Mouse (Mus musculus) hindbrain, embryonic 16.5 days (tissue): ENCODE data around the gene Brsk2. TPM values are rescaled to one million over a fixed set of nuclear protein-coding genes. Genes with fewer than 3 reads are reported as not detected.

Experiments used
- ATAC-seq: fragments of 200-750 bp; cut with Nextera tagmentation; 2 replicates; pipeline ENCODE4 v1.8.0; 2017; ENCODE audit warnings: moderate TSS enrichment, moderate library complexity
- H3K27ac ChIP-seq: fragments of 300-500 bp; sonication (generic); 2 replicates; pipeline ENCODE4 v1.5.1; 2014; ENCODE audit warnings: low read depth, mild to moderate bottlenecking, control low read depth, low read length, moderate library complexity
- H3K27me3 ChIP-seq: fragments of 300-500 bp; sonication (generic); replicated peaks from 2 replicates; pipeline ENCODE4 v1.6.1; 2014; ENCODE audit warnings: low read length; ENCODE audit not compliant: control insufficient read depth, insufficient read depth
- H3K36me3 ChIP-seq: fragments of 300-500 bp; sonication (generic); 2 replicates; pipeline ENCODE4 v1.6.1; 2014; ENCODE audit warnings: mild to moderate bottlenecking, low read length, moderate library complexity, mixed read lengths; ENCODE audit not compliant: control insufficient read depth, insufficient read depth
- H3K4me1 ChIP-seq: fragments of 300-500 bp; sonication (generic); 2 replicates; pipeline ENCODE4 v1.6.1; 2014; ENCODE audit warnings: low read depth, low read length; ENCODE audit not compliant: control insufficient read depth, insufficient read depth
- H3K4me2 ChIP-seq: fragments of 300-500 bp; sonication (generic); 2 replicates; pipeline ENCODE4 v1.6.1; 2014; ENCODE audit warnings: mild to moderate bottlenecking, low read length, control low read depth, moderate library complexity
- H3K4me3 ChIP-seq: fragments of 300-500 bp; sonication (generic); 2 replicates; pipeline ENCODE4 v1.5.1; 2014; ENCODE audit warnings: mild to moderate bottlenecking, low read length, control low read depth, moderate library complexity
- H3K9ac ChIP-seq: fragments of 300-500 bp; sonication (generic); 2 replicates; pipeline ENCODE4 v1.6.1; 2014; ENCODE audit warnings: low read depth, mild to moderate bottlenecking, control low read depth, low read length, moderate library complexity
- H3K9me3 ChIP-seq: fragments of 300-500 bp; sonication (generic); 2 replicates; pipeline ENCODE4 v1.6.1; 2014; ENCODE audit warnings: mild to moderate bottlenecking, low read length, moderate library complexity; ENCODE audit not compliant: control insufficient read depth
- WGBS: fragments of 180-500 bp; shearing (Covaris S2); extraction: QIAGEN DNeasy Blood & Tissue Kit; methylation state at CpG from one replicate; pipeline ENCODE4 v1.1.7; 2014; 5-methylcytosine and 5-hydroxymethylcytosine counted together
- polyA plus RNA-seq: library from polyadenylated mRNA; unstranded; fragments of >200 nt; fragmentation: Nextera tagmentation; extraction: Ambion mirVana; gene quantifications from 2 replicates; pipeline ENCODE4 v1.2.1, GENCODE M21; 2015

Brsk2 gene
- polyA plus RNA-seq, 1 experiment from 2014 or later, result 19.6 TPM

- ATAC-seq, result no peak
- peak overlapping the region; percentile 92 for H3K4me3 ChIP-seq
- peak overlapping the region; percentile 39; the same call in 1 of the 2 replicates for H3K27ac ChIP-seq
- H3K4me1 ChIP-seq, result peaks cover 66% of the 10 kb centered on the region
- no peaks in the 10 kb centered on the region for H3K27me3 ChIP-seq
- peak overlapping the region; percentile 47; the same call in 1 of the 2 replicates for H3K9ac ChIP-seq
- H3K4me2 ChIP-seq, result peak overlapping the region; percentile 96
- H3K36me3 ChIP-seq, result no peaks in the 10 kb centered on the region
- H3K9me3 ChIP-seq, result no peaks in the 10 kb centered on the region
- WGBS, result 75% methylated on average over 4 of the region's 4 CpGs
Observed at GRCm38 (mm10) chr7:141951821-141952220, 2.3 kb downstream of the Brsk2 start.

- H3K9ac ChIP-seq, result no peak overlapping the region
- H3K36me3 ChIP-seq, result no peaks in the 10 kb centered on the region
- ATAC-seq, result no peak
- H3K27me3 ChIP-seq, result no peaks in the 10 kb centered on the region
- H3K4me1 ChIP-seq, result peaks cover 76% of the 10 kb centered on the region
- 71% methylated on average over 4 of the region's 4 CpGs for WGBS
- no peak overlapping the region for H3K4me2 ChIP-seq
- no peak overlapping the region for H3K27ac ChIP-seq
- no peaks in the 10 kb centered on the region for H3K9me3 ChIP-seq
- H3K4me3 ChIP-seq, result no peak overlapping the region
Observed at GRCm38 (mm10) chr7:141952920-141953319, 3.4 kb downstream of the Brsk2 start.

- H3K27me3 ChIP-seq, result no peaks in the 10 kb centered on the region
- 87% methylated on average over 6 of the region's 6 CpGs for WGBS
- no peak overlapping the region for H3K4me3 ChIP-seq
- H3K36me3 ChIP-seq, result no peaks in the 10 kb centered on the region
- H3K27ac ChIP-seq, result no peak overlapping the region
- H3K9me3 ChIP-seq, result no peaks in the 10 kb centered on the region
- no peak overlapping the region; the same call in 1 of the 2 replicates for H3K4me2 ChIP-seq
- ATAC-seq, result no peak
- H3K4me1 ChIP-seq, result peaks cover 74% of the 10 kb centered on the region
- no peak overlapping the region for H3K9ac ChIP-seq
Observed at GRCm38 (mm10) chr7:141953616-141954015, 4.1 kb downstream of the Brsk2 start.

GRCm38 (mm10) chr7:141955565-141956173, 6.1 kb downstream of the Brsk2 start:
- 55% methylated on average over 5 of the region's 5 CpGs for WGBS
- Histone ChIP-seq H3K4me2 (no peak overlapping the region), H3K27ac (no peak overlapping the region), H3K4me1 (peaks cover 78% of the 10 kb centered on the region), H3K4me3 (no peak overlapping the region), H3K36me3 (no peaks in the 10 kb centered on the region), H3K27me3 (no peaks in the 10 kb centered on the region), H3K9me3 (no peaks in the 10 kb centered on the region), H3K9ac (no peak overlapping the region)
- no peak for ATAC-seq

GRCm38 (mm10) chr7:141956174-141956566, 6.6 kb downstream of the Brsk2 start:
- H3K27me3 ChIP-seq, result no peaks in the 10 kb centered on the region
- no peaks in the 10 kb centered on the region for H3K36me3 ChIP-seq
- H3K9me3 ChIP-seq, result no peaks in the 10 kb centered on the region
- H3K27ac ChIP-seq, result no peak overlapping the region
- no peak overlapping the region for H3K4me2 ChIP-seq
- no peak overlapping the region for H3K4me3 ChIP-seq
- no peak for ATAC-seq
- H3K4me1 ChIP-seq, result peaks cover 81% of the 10 kb centered on the region
- H3K9ac ChIP-seq, result no peak overlapping the region
- WGBS, result 64% methylated on average over 8 of the region's 8 CpGs

GRCm38 (mm10) chr7:141957524-141958051, 8.0 kb downstream of the Brsk2 start:
- 65% methylated on average over 4 of the region's 4 CpGs for WGBS
- Histone ChIP-seq H3K36me3 (no peaks in the 10 kb centered on the region), H3K9ac (no peak overlapping the region), H3K9me3 (no peaks in the 10 kb centered on the region), H3K4me2 (no peak overlapping the region), H3K4me3 (no peak overlapping the region), H3K4me1 (peaks cover 80% of the 10 kb centered on the region), H3K27me3 (no peaks in the 10 kb centered on the region), H3K27ac (no peak overlapping the region)
- ATAC-seq, result no peak

- no peak for ATAC-seq
- WGBS, result 75% methylated on average over 2 of the region's 2 CpGs
- H3K4me2 ChIP-seq, result no peak overlapping the region
Observed at GRCm38 (mm10) chr7:141958211-141958610, 8.7 kb downstream of the Brsk2 start.

GRCm38 (mm10) chr7:141959133-141959532, 9.6 kb downstream of the Brsk2 start:
- Histone ChIP-seq H3K4me3 (no peak overlapping the region), H3K4me2 (no peak overlapping the region), H3K36me3 (no peaks in the 10 kb centered on the region), H3K4me1 (peaks cover 69% of the 10 kb centered on the region), H3K27ac (no peak overlapping the region), H3K9ac (no peak overlapping the region), H3K9me3 (no peaks in the 10 kb centered on the region), H3K27me3 (no peaks in the 10 kb centered on the region)
- ATAC-seq, result no peak
- WGBS, result 85% methylated on average over 1 of the region's 1 CpGs

More at GRCm38 (mm10) chr7:141958211-141958610, 8.7 kb downstream of the Brsk2 start:
- Histone ChIP-seq H3K4me1 (peaks cover 79% of the 10 kb centered on the region), H3K9ac (no peak overlapping the region), H3K9me3 (no peaks in the 10 kb centered on the region), H3K4me3 (no peak overlapping the region), H3K36me3 (no peaks in the 10 kb centered on the region), H3K27ac (no peak overlapping the region), H3K27me3 (no peaks in the 10 kb centered on the region)

- no peak for ATAC-seq
- Histone ChIP-seq H3K4me3 (no peak overlapping the region), H3K36me3 (no peaks in the 10 kb centered on the region), H3K4me2 (no peak overlapping the region), H3K27me3 (no peaks in the 10 kb centered on the region), H3K27ac (no peak overlapping the region), H3K9me3 (no peaks in the 10 kb centered on the region), H3K4me1 (peaks cover 59% of the 10 kb centered on the region), H3K9ac (no peak overlapping the region)
- WGBS, result 75% methylated on average over 2 of the region's 2 CpGs
Observed at GRCm38 (mm10) chr7:141960926-141961325, 11.4 kb downstream of the Brsk2 start.
